Mouse (Mus musculus) heart, adult 2 months (tissue): ENCODE results near the gene Chsy1. TPM values are rescaled to one million over a fixed set of nuclear protein-coding genes. Genes with fewer than 3 reads are reported as not detected.
A peak's percentile ranks its signal among the peaks of the same experiment; 100 is the strongest.

Source experiments
- DNase-seq, 2 experiments: peaks; one replicate each; pipeline ENCODE4 v3.0.0; 2021
- H3K27ac ChIP-seq: fragments of 200-600 bp; 2 replicates; pipeline ENCODE4 v1.8.1; 2022
- H3K27me3 ChIP-seq: fragments of 200-500 bp; 2 replicates; pipeline ENCODE4 v1.6.1; 2012; ENCODE audit warnings: mild to moderate bottlenecking, low read length, inconsistent platforms, mixed read lengths; ENCODE audit not compliant: control insufficient read depth, insufficient read depth
- H3K36me3 ChIP-seq: fragments of 200-500 bp; 2 replicates; pipeline ENCODE4 v1.6.1; 2012; ENCODE audit warnings: low read length, inconsistent platforms; ENCODE audit not compliant: control insufficient read depth, insufficient read depth
- H3K4me1 ChIP-seq: fragments of 200-500 bp; 2 replicates; pipeline ENCODE4 v1.6.1; 2011; ENCODE audit warnings: low read length; ENCODE audit not compliant: control insufficient read depth, insufficient read depth
- H3K4me3 ChIP-seq: fragments of 200-600 bp; 2 replicates; pipeline ENCODE4 v1.8.1; 2022
- H3K79me2 ChIP-seq: fragments of 200-500 bp; replicated peaks from 2 replicates; pipeline ENCODE4 v1.6.1; 2012; ENCODE audit warnings: mild to moderate bottlenecking, inconsistent platforms, low read length, moderate library complexity, mixed read lengths; ENCODE audit not compliant: control insufficient read depth, insufficient read depth
- H3K9ac ChIP-seq: fragments of 200-500 bp; 2 replicates; pipeline ENCODE4 v1.6.1; 2012; ENCODE audit warnings: low read depth, mild to moderate bottlenecking, control low read depth, inconsistent platforms, low read length, mixed read lengths
- CTCF ChIP-seq: fragments of 200-600 bp; IDR thresholded peaks from 2 replicates; pipeline ENCODE4 v1.8.1; 2022; ENCODE audit warnings: antibody characterized with exemption, mild to moderate bottlenecking, moderate library complexity
- EP300 ChIP-seq: fragments of 200-500 bp; IDR thresholded peaks from 2 replicates; pipeline ENCODE4 v1.6.1; 2011; ENCODE audit warnings: low read depth, low read length, control low read depth; ENCODE audit not compliant: insufficient read depth
- POLR2A ChIP-seq: fragments of 200-500 bp; IDR thresholded peaks from 2 replicates; pipeline ENCODE4 v1.6.1; 2011; ENCODE audit warnings: mild to moderate bottlenecking, low read depth, low read length, control low read depth; ENCODE audit not compliant: insufficient read depth
- WGBS: fragments of 180-500 bp; shearing (Covaris S2); methylation state at CpG from one replicate; pipeline ENCODE4 v1.1.7; 2018; 5-methylcytosine and 5-hydroxymethylcytosine counted together
- intact Hi-C: fragments of 180-260 bp; cut with DNase I; formaldehyde crosslinking; loops from one replicate; pipeline ENCODE4 v1.15.1; 2025
- polyA plus RNA-seq: library from polyadenylated mRNA; depleted of rRNA; stranded (reverse); fragments of >200 nt; gene quantifications from 2 replicates; pipeline ENCODE4 v1.2.3, GENCODE M21; 2012
- total RNA-seq, 2 experiments: library from RNA; stranded (reverse); gene quantifications; 2 replicates each; pipeline ENCODE4 v1.2.3; 2021

Chsy1 gene
- total and polyA plus RNA-seq, 3 experiments, result 4.8 to 13.4 (median 12.3) TPM

- Histone ChIP-seq H3K27ac (no peak overlapping the region), H3K4me1 (peaks cover 19% of the 10 kb centered on the region), H3K27me3 (no peaks in the 10 kb centered on the region), H3K79me2 (peaks cover 10% of the 10 kb centered on the region), H3K4me3 (no peak overlapping the region), H3K36me3 (peaks cover 7% of the 10 kb centered on the region; the same call in 1 of the 2 replicates), H3K9ac (no peak overlapping the region)
- intact Hi-C loops, result no loop called here
- no peak for DNase-seq
- 56% methylated on average over 1 of the region's 1 CpGs for WGBS
- TF ChIP-seq EP300 (no peak), POLR2A (no peak), CTCF (no peak)
Observed at GRCm38 (mm10) chr7:66120139-66120538, 10.8 kb downstream of the Chsy1 start.

GRCm38 (mm10) chr7:66120702-66121396 lies 11.5 kb downstream of the Chsy1 start:
- Histone ChIP-seq H3K27me3 (no peaks in the 10 kb centered on the region), H3K36me3 (peaks cover 7% of the 10 kb centered on the region; the same call in 1 of the 2 replicates), H3K4me1 (peaks cover 18% of the 10 kb centered on the region), H3K27ac (no peak overlapping the region), H3K4me3 (no peak overlapping the region), H3K79me2 (peaks cover 10% of the 10 kb centered on the region), H3K9ac (no peak overlapping the region)
- TF ChIP-seq EP300 (no peak), POLR2A (no peak), CTCF (no peak)
- intact Hi-C loops, result no loop called here
- DNase-seq, result no peak
- 73% methylated on average over 7 of the region's 7 CpGs for WGBS

- Histone ChIP-seq H3K27me3 (no peaks in the 10 kb centered on the region), H3K4me3 (no peak overlapping the region), H3K79me2 (peaks cover 9% of the 10 kb centered on the region), H3K9ac (no peak overlapping the region), H3K4me1 (peaks cover 16% of the 10 kb centered on the region), H3K36me3 (peaks cover 11% of the 10 kb centered on the region), H3K27ac (no peak overlapping the region)
- 61% methylated on average over 11 of the region's 11 CpGs for WGBS
- DNase-seq, result peak in 1 of 2 experiments; percentile 30
- TF ChIP-seq POLR2A, result no peak
- TF ChIP-seq CTCF, result no peak
- TF ChIP-seq EP300, result no peak
- intact Hi-C loops, result no loop called here
Observed at GRCm38 (mm10) chr7:66124551-66124968, 15.2 kb downstream of the Chsy1 start.

- Histone ChIP-seq H3K27ac (no peak overlapping the region), H3K4me1 (peaks cover 12% of the 10 kb centered on the region), H3K27me3 (no peaks in the 10 kb centered on the region), H3K9ac (no peak overlapping the region), H3K4me3 (no peak overlapping the region), H3K79me2 (peaks cover 8% of the 10 kb centered on the region), H3K36me3 (peaks cover 6% of the 10 kb centered on the region)
- DNase-seq, result peak in 1 of 2 experiments; percentile 45
- WGBS, result 82% methylated on average over 14 of the region's 14 CpGs
- intact Hi-C loops, result no loop called here
- TF ChIP-seq POLR2A (no peak), CTCF (no peak), EP300 (no peak)
Observed at GRCm38 (mm10) chr7:66125368-66125767, 16.1 kb downstream of the Chsy1 start.

GRCm38 (mm10) chr7:66127951-66128645 lies 18.8 kb downstream of the Chsy1 start:
- peaks cover 10% of the 10 kb centered on the region for H3K4me1 ChIP-seq
- DNase-seq, result peak in 1 of 2 experiments; percentile 11
- TF ChIP-seq EP300 (no peak), CTCF (no peak), POLR2A (no peak)
- no peak overlapping the region for H3K4me3 ChIP-seq
- peaks cover 6% of the 10 kb centered on the region for H3K36me3 ChIP-seq
- no peak overlapping the region for H3K9ac ChIP-seq
- peaks cover 5% of the 10 kb centered on the region for H3K79me2 ChIP-seq
- WGBS, result 90% methylated on average over 4 of the region's 4 CpGs
- intact Hi-C loops, result no loop called here
- H3K27me3 ChIP-seq, result no peaks in the 10 kb centered on the region
- no peak overlapping the region for H3K27ac ChIP-seq

GRCm38 (mm10) chr7:66128857-66129256 lies 19.5 kb downstream of the Chsy1 start:
- Histone ChIP-seq H3K9ac (no peak overlapping the region), H3K4me3 (no peak overlapping the region), H3K36me3 (peaks cover 6% of the 10 kb centered on the region), H3K27ac (no peak overlapping the region), H3K79me2 (peaks cover 5% of the 10 kb centered on the region), H3K4me1 (peaks cover 10% of the 10 kb centered on the region), H3K27me3 (no peaks in the 10 kb centered on the region)
- 21% methylated on average over 3 of the region's 3 CpGs for WGBS
- TF ChIP-seq POLR2A, result no peak
- intact Hi-C loops, result no loop called here
- DNase-seq, result peak in 1 of 2 experiments; percentile 16
